In the genomic region with DNA sequence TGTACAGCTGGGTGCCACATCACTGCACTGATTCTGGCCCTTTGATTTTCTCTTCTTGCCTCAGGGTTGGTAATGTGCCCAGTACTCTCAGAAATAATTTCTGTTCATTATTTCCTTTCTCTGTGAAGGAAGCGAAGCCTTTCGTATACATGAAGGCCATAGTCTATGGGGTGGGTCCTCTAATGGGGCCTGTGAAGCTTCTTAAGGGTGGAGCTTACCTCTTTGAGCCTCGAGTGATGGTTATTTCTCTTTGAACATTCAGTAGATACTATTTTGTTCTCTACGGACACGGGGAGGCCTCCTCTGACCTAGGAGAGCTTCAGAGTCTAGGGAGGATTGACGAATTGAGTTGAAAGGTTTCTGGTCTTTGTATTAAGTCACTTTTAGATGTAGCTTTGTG, we compare ENCODE assay signal across 24 mouse cellular contexts.
"Had no signal": no experiment of that assay in that cellular context is flagged by ENCODE, and none has a peak within 500 bp of the region (broad histone marks: within the 10 kb centered on the region; RNA-seq: fewer than 3 reads in every experiment).

No protein-coding gene starts in this region.

- H3K4me2 ChIP-seq: kidney, embryonic 15.5 days; limb, embryonic 13.5 days; liver, embryonic 12.5 days; liver, embryonic 15.5 days; lung, embryonic 15.5 days; neural tube, embryonic 13.5 days; stomach, embryonic 15.5 days had no signal

- H3K27me3 ChIP-seq: kidney, embryonic 15.5 days; limb, embryonic 13.5 days; liver, embryonic 12.5 days; liver, embryonic 15.5 days; lung, embryonic 15.5 days; megakaryocyte, embryonic 14.5 days; neural tube, embryonic 13.5 days; stomach, embryonic 15.5 days had no signal

- H3K4me1 ChIP-seq: kidney, embryonic 15.5 days; limb, embryonic 10.5 days; limb, embryonic 13.5 days; midbrain, embryonic 10.5 days; neural tube, embryonic 13.5 days; stomach, embryonic 15.5 days had no signal

- H3K4me3 ChIP-seq: kidney, embryonic 15.5 days; limb, embryonic 10.5 days; limb, embryonic 13.5 days; liver, embryonic 12.5 days; liver, embryonic 15.5 days; lung, embryonic 15.5 days; megakaryocyte, embryonic 14.5 days; midbrain, embryonic 10.5 days; myocyte; neural tube, embryonic 13.5 days; stomach, embryonic 15.5 days had no signal

- H3K27ac ChIP-seq: kidney, embryonic 15.5 days; limb, embryonic 10.5 days; limb, embryonic 13.5 days; liver, embryonic 12.5 days; liver, embryonic 15.5 days; lung, embryonic 15.5 days; midbrain, embryonic 10.5 days; neural tube, embryonic 13.5 days; stomach, embryonic 15.5 days had no signal

- DNase-seq: kidney, adult 11 months; kidney, adult 8-10 months; kidney, postnatal 10 days; kidney, postnatal 36 days; liver; lung, adult 18-20 months; lung, postnatal 10 days; lung, postnatal 36 days; retina, postnatal 1 day; right cerebral cortex, postnatal 25 days; spleen, adult 18-20 months; thymus, adult 2 months; thymus, postnatal 25 days had no signal

- H3K9ac ChIP-seq: kidney, embryonic 15.5 days; limb, embryonic 13.5 days; liver, embryonic 12.5 days; liver, embryonic 15.5 days; lung, embryonic 15.5 days; neural tube, embryonic 13.5 days; stomach, embryonic 15.5 days had no signal

- H3K9me3 ChIP-seq: kidney, embryonic 15.5 days; limb, embryonic 10.5 days; limb, embryonic 13.5 days; liver, embryonic 12.5 days; liver, embryonic 15.5 days; lung, embryonic 15.5 days; megakaryocyte, embryonic 14.5 days; midbrain, embryonic 10.5 days; neural tube, embryonic 13.5 days; stomach, embryonic 15.5 days had no signal

- ATAC-seq: liver, embryonic 12.5 days had no signal
